Mouse (Mus musculus) adrenal gland, adult 2 months (tissue): ENCODE measurements around the gene Tjap1. TPM values are rescaled to one million over a fixed set of nuclear protein-coding genes. Genes with fewer than 3 reads are reported as not detected.

Experiments
- DNase-seq: peaks from one replicate; pipeline ENCODE4 v3.0.0; 2021
- long read RNA-seq: library from polyadenylated mRNA; stranded (forward); transcript quantifications from one replicate; pipeline ENCODE4 v2.0.0, GENCODE M21; 2021
- polyA plus RNA-seq: library from polyadenylated mRNA; depleted of rRNA; stranded (reverse); fragments of >200 nt; gene quantifications from 2 replicates; pipeline ENCODE4 v1.2.3, GENCODE M21; 2012; rRNA removed
- total RNA-seq, 2 experiments: library from RNA; stranded (reverse); gene quantifications; 2 replicates each; pipeline ENCODE4 v1.2.3; 2021

The Tjap1 gene
- total RNA-seq (10 to 100 TPM; 44.8 to 51.4 TPM), polyA plus RNA-seq (85.3 and 98.6 TPM in 2 replicates)
- long read RNA-seq, transcript Tjap1-201 (10 exons, 2,426 nt): major isoform, 6 of 40 reads
- long read RNA-seq, partial matches to known transcripts: 12 of 40 reads
- long read RNA-seq, other reads (novel, unspliced or antisense): 20 of 40 reads

DNA sequence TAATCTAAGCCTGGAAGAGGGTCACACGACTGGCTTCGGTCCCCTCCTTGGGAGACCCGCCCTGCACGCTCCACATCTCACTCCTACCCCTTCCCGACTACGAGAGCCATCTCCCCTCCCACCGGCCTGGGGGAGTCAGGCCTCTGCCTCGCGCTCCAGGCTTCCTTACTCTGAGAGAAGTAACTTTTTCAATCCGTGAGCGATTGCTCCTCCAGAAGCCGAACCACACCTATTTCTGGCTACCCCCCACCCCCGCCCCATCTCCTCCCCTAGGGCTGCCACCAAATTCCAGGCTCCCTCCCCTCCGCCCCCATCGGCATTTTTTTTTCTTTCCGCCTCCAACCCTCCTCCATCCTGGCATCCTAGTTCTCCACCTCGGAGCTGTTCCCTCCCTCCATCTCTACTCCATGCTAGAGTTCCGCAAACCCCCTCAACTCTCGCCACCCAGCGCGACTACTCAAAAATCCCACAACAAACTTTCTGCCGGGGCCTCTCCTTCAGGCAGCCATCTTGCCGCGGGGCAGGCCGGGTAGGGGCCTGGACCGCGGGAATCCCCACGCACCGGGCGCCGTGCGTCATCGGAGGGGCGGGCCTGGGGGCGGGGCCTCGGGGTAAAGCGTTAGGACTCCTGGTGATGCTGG, at the start of gene Tjap1:
Tjap1 (minus strand) TSS at position 544 of the 641 bp plus-strand sequence.
- DNase-seq: peak; percentile 94

GRCm38 (mm10) chr17:46328723-46329122, 45.9 kb upstream of the Tjap1 start:
- no peak for DNase-seq

DNA sequence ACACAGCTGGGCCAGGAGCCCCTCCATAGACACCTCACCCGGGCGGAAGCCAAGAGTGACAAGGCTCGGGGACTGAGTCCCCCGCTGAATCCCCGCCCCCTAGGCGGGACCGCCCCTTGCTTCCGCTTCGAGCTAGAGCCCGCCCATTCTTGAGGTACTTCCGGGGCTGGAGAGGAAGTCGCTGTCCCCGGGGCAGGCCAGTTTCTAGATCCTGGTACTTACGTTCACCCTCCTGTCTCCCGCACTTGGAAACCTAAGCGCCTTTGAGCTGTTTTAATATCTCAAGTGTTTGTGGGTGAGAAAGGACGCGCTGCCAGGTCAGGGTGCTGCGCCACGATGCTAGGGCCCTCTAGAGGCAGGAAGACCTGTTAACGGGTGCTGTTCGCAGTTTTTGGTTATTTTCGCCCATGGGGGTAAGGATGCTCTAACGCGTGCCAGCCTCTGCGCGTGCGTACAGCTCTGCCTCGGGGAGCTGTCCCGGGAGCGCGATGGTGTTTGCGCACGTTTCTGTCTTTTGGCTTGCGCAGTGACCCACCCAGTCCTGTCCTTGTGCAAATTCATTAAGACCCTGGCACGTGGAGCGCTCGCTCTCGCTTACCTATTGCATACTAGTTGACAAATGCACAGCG, 45.2 kb upstream of the Tjap1 start, which contains the start of gene Abcc10:
Abcc10 (minus strand) TSS at position 447 of the 629 bp plus-strand sequence.
- DNase-seq: peak; percentile 99

GRCm38 (mm10) chr17:46327413-46327905, 44.6 kb upstream of the Tjap1 start:
- no peak for DNase-seq

DNA sequence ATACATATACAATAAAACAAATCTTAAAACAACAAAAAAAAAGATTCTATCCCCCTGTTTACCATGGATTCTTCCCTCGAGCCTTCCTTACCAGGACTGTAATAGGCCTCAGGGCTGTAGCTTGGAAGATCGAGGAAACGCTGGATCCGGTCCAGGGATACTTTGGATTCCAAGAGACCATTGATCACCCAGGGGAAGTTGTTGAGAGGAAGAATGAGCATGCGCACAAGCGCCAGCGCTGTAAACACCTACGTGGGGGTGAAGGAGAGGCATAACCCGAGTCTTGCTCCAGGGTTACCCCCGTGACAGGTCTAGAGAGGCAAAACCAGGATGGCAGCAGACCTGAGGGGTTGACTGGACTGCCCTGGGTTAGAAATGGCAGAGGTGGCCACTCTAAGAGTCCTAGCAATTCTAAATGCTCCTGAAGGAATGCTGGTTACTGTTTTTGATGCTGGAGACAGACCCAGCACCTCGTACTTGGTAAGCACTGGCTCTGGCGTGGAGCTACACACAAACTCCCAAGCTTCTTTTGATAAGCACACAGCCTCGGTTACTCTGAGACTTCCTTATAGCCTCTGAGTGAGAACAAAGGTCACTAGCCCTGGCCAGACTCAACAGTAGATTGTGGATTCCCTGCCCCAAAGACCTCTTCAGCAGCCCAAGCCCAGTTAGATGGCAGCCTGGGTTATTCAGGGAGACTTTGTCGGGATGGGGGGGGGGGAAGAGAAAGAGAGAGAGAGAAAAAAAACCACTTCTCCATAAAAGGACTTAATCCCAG, 39.4 kb upstream of the Tjap1 start:
- DNase-seq: no peak

DNA sequence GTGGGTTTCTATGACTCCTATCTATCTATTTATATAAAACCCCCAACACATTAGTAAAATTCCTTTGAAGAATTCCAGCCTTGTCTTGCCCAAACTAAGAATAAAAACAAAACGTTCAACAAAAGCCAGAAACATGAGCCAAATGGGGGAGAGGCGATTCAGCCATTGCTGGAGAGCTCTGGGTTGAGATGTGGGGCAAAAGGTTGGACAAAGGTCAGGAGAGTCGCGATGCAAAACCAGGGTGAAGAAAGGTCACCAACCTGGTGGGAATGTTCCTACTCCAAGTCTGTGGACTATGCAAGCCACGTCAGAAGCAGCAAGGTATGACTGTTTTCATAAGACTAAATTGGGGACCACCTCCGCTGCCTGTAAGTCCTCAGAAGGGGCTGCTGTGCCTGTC, 37.7 kb upstream of the Tjap1 start:
- DNase-seq: peak; percentile 10

GRCm38 (mm10) chr17:46315813-46316212, 33.0 kb upstream of the Tjap1 start:
- DNase-seq: no peak

GRCm38 (mm10) chr17:46313135-46313715, 30.4 kb upstream of the Tjap1 start:
- no peak for DNase-seq

- DNase-seq: no peak
These were observed 27.7 kb upstream of the Tjap1 start for GRCm38 (mm10) chr17:46310515-46310914.

DNA sequence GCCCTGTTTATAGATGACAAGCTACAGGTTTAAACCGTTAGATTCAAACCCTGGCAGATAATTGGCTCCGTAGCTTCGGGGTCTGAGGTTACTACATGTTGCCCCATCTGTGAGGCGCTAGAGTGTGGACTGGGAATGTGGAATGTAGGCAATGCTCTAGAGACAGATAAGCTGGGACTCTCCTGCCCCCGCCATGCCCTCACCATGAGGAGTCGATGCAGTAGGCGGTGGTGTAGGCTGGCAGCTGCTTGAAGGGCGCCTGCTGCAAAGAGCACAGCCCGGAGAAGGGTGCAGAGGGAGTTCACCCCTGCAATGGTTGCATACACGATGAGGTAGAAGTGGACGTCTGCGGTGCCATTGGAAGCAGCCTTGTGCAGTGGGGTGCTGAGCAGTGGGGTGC, 27.0 kb upstream of the Tjap1 start:
- DNase-seq: no peak

DNA sequence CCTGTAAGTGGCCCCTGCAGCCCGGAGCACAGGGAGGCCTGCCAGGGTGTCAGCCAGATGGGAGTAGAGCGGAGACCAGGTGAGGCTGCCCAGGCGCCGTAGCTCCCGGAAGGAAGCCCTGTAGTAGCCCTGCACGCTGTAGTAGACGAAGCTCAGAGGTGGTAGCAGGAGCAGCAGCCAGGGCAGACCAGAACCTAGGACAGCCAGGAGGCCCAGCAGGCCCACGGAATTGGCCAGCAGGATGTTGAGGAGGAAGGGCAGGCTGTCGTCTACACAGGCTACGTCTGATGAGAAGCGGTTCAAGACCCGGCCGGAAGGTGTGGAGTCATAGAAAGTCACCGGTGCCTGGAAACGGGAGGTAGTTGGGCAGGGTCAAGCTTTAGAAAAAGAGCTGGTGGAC, 24.1 kb upstream of the Tjap1 start:
- no peak for DNase-seq

GRCm38 (mm10) chr17:46304184-46304583, 21.4 kb upstream of the Tjap1 start:
- no peak for DNase-seq

GRCm38 (mm10) chr17:46301892-46302291, 19.1 kb upstream of the Tjap1 start:
- no peak for DNase-seq

- peak; percentile 86 for DNase-seq
These were observed 15.5 kb upstream of the Tjap1 start for GRCm38 (mm10) chr17:46298220-46298913.

GRCm38 (mm10) chr17:46297364-46298219, 14.8 kb upstream of the Tjap1 start, which contains the start of gene Dlk2:
Gene Dlk2 (plus strand): TSS chr17:46297421.
- peak; percentile 37 for DNase-seq

DNA sequence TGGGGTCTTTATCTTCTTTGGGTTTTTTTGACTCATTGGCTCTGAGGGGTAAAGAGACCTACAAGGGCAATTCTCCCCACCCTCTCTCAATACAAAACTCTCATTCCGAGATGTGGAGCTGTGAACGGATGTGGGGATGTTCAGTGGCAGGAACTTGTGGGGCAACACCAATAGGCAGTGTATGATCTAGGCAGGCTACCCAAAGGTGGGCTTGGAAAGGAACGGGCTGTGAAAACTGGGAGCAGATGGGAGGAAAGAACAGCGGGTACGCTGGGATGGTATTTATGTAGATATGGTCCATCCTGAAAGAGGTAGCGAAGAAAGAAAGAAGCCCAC, 14.2 kb upstream of the Tjap1 start:
- no peak for DNase-seq

GRCm38 (mm10) chr17:46296601-46297000, 13.8 kb upstream of the Tjap1 start:
- DNase-seq: no peak

DNA sequence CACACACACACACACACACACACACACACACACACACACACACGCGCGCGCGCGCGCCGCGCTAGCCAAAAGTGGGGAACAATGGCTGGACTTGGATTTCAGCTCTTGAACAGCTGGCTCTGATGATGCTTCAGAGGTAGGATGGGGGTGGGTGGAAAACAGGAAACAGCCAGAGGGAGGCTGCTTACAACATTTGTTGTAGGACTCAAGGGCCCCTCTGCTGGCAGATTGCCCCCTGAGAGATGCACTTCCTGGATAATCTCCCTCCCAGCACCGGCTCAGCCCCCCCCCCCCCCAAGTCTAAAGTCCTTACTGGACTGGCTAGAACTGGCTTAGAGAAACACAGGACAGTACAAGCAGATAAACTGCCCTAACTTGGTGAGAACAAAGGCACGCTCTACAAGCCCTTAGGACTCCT, 4.9 kb upstream of the Tjap1 start:
- DNase-seq: no peak

GRCm38 (mm10) chr17:46285407-46285806, 2.6 kb upstream of the Tjap1 start:
- no peak for DNase-seq

- DNase-seq: no peak
These were observed 1.8 kb upstream of the Tjap1 start for GRCm38 (mm10) chr17:46284653-46285052.

GRCm38 (mm10) chr17:46283911-46284310, 1.1 kb upstream of the Tjap1 start:
- DNase-seq: no peak
